Mouse (Mus musculus) ES-E14 (cell line): ENCODE results near the gene Uimc1.

ENCODE experiments used
- CHD2 ChIP-seq: IDR thresholded peaks from 2 replicates; pipeline ENCODE4 v1.6.1; 2014; ENCODE audit warnings: mild to moderate bottlenecking, low read depth, low read length, inconsistent platforms
- ZNF384 ChIP-seq: IDR thresholded peaks from 2 replicates; pipeline ENCODE4 v1.6.1; 2012; ENCODE audit warnings: low read depth, low read length, inconsistent platforms

- TF ChIP-seq ZNF384 (no peak), CHD2 (no peak)
Measured at GRCm38 (mm10) chr13:55021194-55021779, 78.8 kb downstream of the Uimc1 start, which contains the start of gene Hk3.
